Mouse (Mus musculus) MEL (cell line): ENCODE results near the gene Tnk2. TPM values are rescaled to one million over a fixed set of nuclear protein-coding genes. Genes with fewer than 3 reads are reported as not detected.

ENCODE experiments used
- DNase-seq: peaks from one replicate; pipeline ENCODE4 v3.0.0; 2011; ENCODE audit warnings: low read depth, low spot score
- H3K27ac ChIP-seq: 2 replicates; pipeline ENCODE4 v1.5.1; 2012; ENCODE audit warnings: low read depth, mild to moderate bottlenecking, control low read depth, low read length, moderate library complexity; ENCODE audit not compliant: control insufficient read depth
- H3K27me3 ChIP-seq, 2 experiments: fragments of 150-350 bp in 1 of 2; sonication (generic) in 1 of 2; 2 replicates each; pipeline ENCODE4 v1.6.1; 2012; ENCODE audit warnings: low read length in 2 of 2, mild to moderate bottlenecking in 2 of 2, improper control_type of control experiment in 1 of 2, moderate library complexity in 1 of 2; ENCODE audit not compliant: insufficient read depth in 2 of 2, control insufficient read depth in 1 of 2
- H3K36me3 ChIP-seq, 2 experiments: 2 replicates each; pipeline ENCODE4 v1.6.1; 2012 to 2014; ENCODE audit warnings: low read length in 2 of 2, improper control_type of control experiment in 1 of 2, inconsistent platforms in 1 of 2, mild to moderate bottlenecking in 1 of 2; ENCODE audit not compliant: insufficient read depth in 2 of 2, control insufficient read depth in 1 of 2
- H3K4me1 ChIP-seq, 2 experiments: fragments of 150-350 bp in 1 of 2; sonication (generic) in 1 of 2; 2 replicates each; pipeline ENCODE4 v1.6.1; 2012; ENCODE audit warnings: low read length in 2 of 2, improper control_type of control experiment in 1 of 2, mild to moderate bottlenecking in 1 of 2; ENCODE audit not compliant: insufficient read depth in 2 of 2, control insufficient read depth in 1 of 2
- H3K4me3 ChIP-seq, 2 experiments: fragments of 150-350 bp in 1 of 2; sonication (generic) in 1 of 2; 2 replicates each; pipeline ENCODE4 v1.5.1; 2012; ENCODE audit warnings: low read depth in 2 of 2, low read length in 2 of 2, mild to moderate bottlenecking in 2 of 2, moderate library complexity in 2 of 2, control low read depth in 1 of 2, improper control_type of control experiment in 1 of 2; ENCODE audit not compliant: control insufficient read depth in 1 of 2, insufficient read depth in 1 of 2
- H3K79me2 ChIP-seq: 2 replicates; pipeline ENCODE4 v1.6.1; 2012; ENCODE audit warnings: mild to moderate bottlenecking, low read length, moderate library complexity; ENCODE audit not compliant: control insufficient read depth, poor library complexity, insufficient read depth
- H3K9ac ChIP-seq: 2 replicates; pipeline ENCODE4 v1.6.1; 2012; ENCODE audit warnings: low read depth, mild to moderate bottlenecking, control low read depth, low read length, moderate library complexity; ENCODE audit not compliant: control insufficient read depth, poor library complexity, severe bottlenecking
- H3K9me3 ChIP-seq: fragments of 150-350 bp; sonication (generic); replicated peaks from 2 replicates; pipeline ENCODE4 v1.6.1; 2012; ENCODE audit warnings: mild to moderate bottlenecking, low read length, improper control_type of control experiment, moderate library complexity; ENCODE audit not compliant: insufficient read depth
- BHLHE40 ChIP-seq: IDR thresholded peaks from 2 replicates; pipeline ENCODE4 v1.6.1; 2012; ENCODE audit warnings: low read depth, mild to moderate bottlenecking, inconsistent platforms, low read length, improper control_type of control experiment, borderline replicate concordance
- CHD1 ChIP-seq: IDR thresholded peaks from 2 replicates; pipeline ENCODE4 v1.6.1; 2012; ENCODE audit warnings: low read depth, mild to moderate bottlenecking, inconsistent platforms, low read length, improper control_type of control experiment
- CHD2 ChIP-seq: IDR thresholded peaks from 2 replicates; pipeline ENCODE4 v1.6.1; 2011; ENCODE audit warnings: low read length, improper control_type of control experiment
- CTCF ChIP-seq, 3 experiments: IDR thresholded peaks in 2 of 3; conservative IDR thresholded peaks in 1 of 3; 2 replicates each; pipeline ENCODE4 v1.5.1; 2011 to 2012; ENCODE audit warnings: low read length in 3 of 3, low read depth in 2 of 3, mild to moderate bottlenecking in 2 of 3, improper control_type of control experiment in 1 of 3, inconsistent platforms in 1 of 3, mixed read lengths in 1 of 3, moderate library complexity in 1 of 3; ENCODE audit not compliant: control insufficient read depth in 1 of 3, insufficient read depth in 1 of 3, poor library complexity in 1 of 3, severe bottlenecking in 1 of 3
- E2F4 ChIP-seq: IDR thresholded peaks from 2 replicates; pipeline ENCODE4 v1.6.1; 2011; ENCODE audit warnings: low read depth, low read length, improper control_type of control experiment, borderline replicate concordance
- ELF1 ChIP-seq: IDR thresholded peaks from 2 replicates; pipeline ENCODE4 v1.6.1; 2014; ENCODE audit warnings: low read depth, mild to moderate bottlenecking, inconsistent platforms, low read length, improper control_type of control experiment, moderate library complexity
- ETS1 ChIP-seq: IDR thresholded peaks from 2 replicates; pipeline ENCODE4 v1.6.1; 2012; ENCODE audit warnings: low read depth, mild to moderate bottlenecking, inconsistent platforms, low read length, improper control_type of control experiment, moderate library complexity
- GATA1 ChIP-seq: IDR thresholded peaks from 2 replicates; pipeline ENCODE4 v1.6.1; 2011; ENCODE audit warnings: low read depth, low read length, improper control_type of control experiment
- JUND ChIP-seq: IDR thresholded peaks from 2 replicates; pipeline ENCODE4 v1.6.1; 2011; ENCODE audit warnings: low read depth, mild to moderate bottlenecking, improper control_type of control experiment, low read length
- KAT2A ChIP-seq: conservative IDR thresholded peaks from 2 replicates; pipeline ENCODE4 v1.6.1; 2012; ENCODE audit warnings: low read depth, low read length, improper control_type of control experiment, inconsistent platforms
- MAX ChIP-seq: IDR thresholded peaks from 2 replicates; pipeline ENCODE4 v1.6.1; 2011; ENCODE audit warnings: low read length, improper control_type of control experiment
- MAZ ChIP-seq: IDR thresholded peaks from 2 replicates; pipeline ENCODE4 v1.6.1; 2012; ENCODE audit warnings: low read depth, mild to moderate bottlenecking, inconsistent platforms, low read length, improper control_type of control experiment
- MEF2A ChIP-seq: IDR thresholded peaks from 2 replicates; pipeline ENCODE4 v1.6.1; 2014; ENCODE audit warnings: low read depth, mild to moderate bottlenecking, inconsistent platforms, low read length, improper control_type of control experiment; ENCODE audit not compliant: poor library complexity, insufficient replicate concordance, severe bottlenecking; ENCODE audit errors: extremely low read depth
- MXI1 ChIP-seq: IDR thresholded peaks from 2 replicates; pipeline ENCODE4 v1.6.1; 2011; ENCODE audit warnings: mild to moderate bottlenecking, low read depth, low read length, improper control_type of control experiment
- MYB ChIP-seq: IDR thresholded peaks from 2 replicates; pipeline ENCODE4 v1.6.1; 2011; ENCODE audit warnings: mild to moderate bottlenecking, low read depth, low read length, improper control_type of control experiment
- NELFE ChIP-seq: IDR thresholded peaks from 2 replicates; pipeline ENCODE4 v1.6.1; 2011; ENCODE audit warnings: low read depth, low read length, improper control_type of control experiment
- NRF1 ChIP-seq: IDR thresholded peaks from 2 replicates; pipeline ENCODE4 v1.6.1; 2014; ENCODE audit warnings: low read depth, mild to moderate bottlenecking, inconsistent platforms, low read length, improper control_type of control experiment, moderate library complexity; ENCODE audit not compliant: poor library complexity, insufficient read depth, severe bottlenecking
- POLR2A ChIP-seq, 2 experiments: IDR thresholded peaks; 2 replicates each; pipeline ENCODE4 v1.6.1; 2011 to 2012; ENCODE audit warnings: low read length in 2 of 2, mild to moderate bottlenecking in 2 of 2, control low read depth in 1 of 2, improper control_type of control experiment in 1 of 2, low read depth in 1 of 2, moderate library complexity in 1 of 2; ENCODE audit not compliant: control insufficient read depth in 1 of 2, insufficient read depth in 1 of 2, poor library complexity in 1 of 2
- POLR2AphosphoS5 ChIP-seq: IDR thresholded peaks from 2 replicates; pipeline ENCODE4 v1.6.1; 2012; ENCODE audit warnings: low read depth, borderline replicate concordance, mild to moderate bottlenecking, inconsistent platforms, low read length, moderate library complexity, mixed read lengths
- RAD21 ChIP-seq: IDR thresholded peaks from 2 replicates; pipeline ENCODE4 v1.6.1; 2011; ENCODE audit warnings: mild to moderate bottlenecking, low read depth, low read length, improper control_type of control experiment
- RCOR1 ChIP-seq: IDR thresholded peaks from 2 replicates; pipeline ENCODE4 v1.6.1; 2012; ENCODE audit warnings: low read depth, mild to moderate bottlenecking, inconsistent platforms, low read length, improper control_type of control experiment
- SIN3A ChIP-seq: IDR thresholded peaks from 2 replicates; pipeline ENCODE4 v1.6.1; 2012; ENCODE audit warnings: low read length, improper control_type of control experiment, inconsistent platforms
- SMC3 ChIP-seq: IDR thresholded peaks from 2 replicates; pipeline ENCODE4 v1.6.1; 2011; ENCODE audit warnings: low read depth, low read length, improper control_type of control experiment
- TAL1 ChIP-seq: IDR thresholded peaks from 2 replicates; pipeline ENCODE4 v1.6.1; 2012; ENCODE audit warnings: mild to moderate bottlenecking, inconsistent platforms, low read length, moderate library complexity, mixed read lengths
- UBTF ChIP-seq: IDR thresholded peaks from 2 replicates; pipeline ENCODE4 v1.6.1; 2012; ENCODE audit warnings: low read depth, mild to moderate bottlenecking, inconsistent platforms, low read length, improper control_type of control experiment, moderate library complexity, borderline replicate concordance; ENCODE audit not compliant: insufficient read depth
- USF1 ChIP-seq: IDR thresholded peaks from 2 replicates; pipeline ENCODE4 v1.6.1; 2014; ENCODE audit warnings: low read depth, mild to moderate bottlenecking, inconsistent platforms, low read length, improper control_type of control experiment, moderate library complexity
- ZC3H11A ChIP-seq: IDR thresholded peaks from 2 replicates; pipeline ENCODE4 v1.6.1; 2012; ENCODE audit warnings: low read depth, mild to moderate bottlenecking, inconsistent platforms, low read length, improper control_type of control experiment
- ZKSCAN1 ChIP-seq: IDR thresholded peaks from 2 replicates; pipeline ENCODE4 v1.6.1; 2012; ENCODE audit warnings: low read depth, mild to moderate bottlenecking, inconsistent platforms, low read length, improper control_type of control experiment, moderate library complexity
- ZMIZ1 ChIP-seq: IDR thresholded peaks from 2 replicates; pipeline ENCODE4 v1.6.1; 2012; ENCODE audit warnings: low read depth, mild to moderate bottlenecking, inconsistent platforms, low read length, improper control_type of control experiment, moderate library complexity
- ZNF384 ChIP-seq: IDR thresholded peaks from 2 replicates; pipeline ENCODE4 v1.6.1; 2012; ENCODE audit warnings: low read depth, mild to moderate bottlenecking, inconsistent platforms, low read length, improper control_type of control experiment
- polyA plus RNA-seq, 2 experiments: library from polyadenylated mRNA; stranded (reverse) in 1 of 2; unstranded in 1 of 2; fragments of >175 nt in 1 of 2; fragments of >200 nt in 1 of 2; gene quantifications; 2 replicates each; pipeline versions ENCODE4 v1.2.1 to v1.2.4; 2012; ENCODE audit warnings: low replicate concordance in 2 of 2, low read depth in 1 of 2; ENCODE audit not compliant: insufficient read length in 2 of 2, insufficient read depth in 1 of 2, missing spikeins in 1 of 2
- total RNA-seq: library from RNA; depleted of rRNA; stranded (reverse); fragments of 300-350 nt; gene quantifications from 2 replicates; pipeline ENCODE4 v1.2.3, GENCODE M21; 2012

Tnk2 gene
- total and polyA plus RNA-seq, 3 experiments: 34.8 to 77.0 TPM; not detected in 1

DNA sequence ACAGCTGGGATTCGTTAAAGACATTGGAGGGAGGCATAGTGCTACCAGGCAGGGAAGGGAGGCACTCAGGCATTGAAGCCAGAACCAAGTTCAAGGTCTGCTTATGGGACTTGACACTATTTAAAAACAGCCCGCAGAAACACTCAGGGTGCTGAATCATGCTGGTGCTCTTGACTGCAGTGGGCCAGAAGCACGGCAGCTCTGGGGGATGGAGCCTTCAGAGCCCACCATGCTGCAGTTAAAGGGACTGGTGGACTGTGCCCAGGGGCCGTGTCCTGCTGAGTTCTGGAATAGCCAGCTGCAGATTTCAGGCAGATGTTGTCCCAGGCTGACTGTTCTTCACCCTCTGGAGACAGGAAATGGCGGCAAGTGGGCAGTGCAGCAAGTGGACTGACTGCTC lies 42.3 kb downstream of the Tnk2 start:
- Histone ChIP-seq H3K4me3 (no peak overlapping the region), H3K79me2 (no peaks in the 10 kb centered on the region), H3K27me3 (no peaks in the 10 kb centered on the region), H3K36me3 (no peaks in the 10 kb centered on the region; a peak in 1 of 4 replicates), H3K4me1 (no peaks in the 10 kb centered on the region; a peak in 1 of 4 replicates), H3K27ac (no peak overlapping the region), H3K9ac (no peak overlapping the region), H3K9me3 (no peaks in the 10 kb centered on the region)
- no peak for DNase-seq
- no peak for TF ChIP-seq MEF2A
- TF ChIP-seq POLR2A (IDR thresholded peaks at IDR 0.05; ENCODE audit: control insufficient read depth in 1 of 2, insufficient read depth in 1 of 2, low read depth in 1 of 2, low read length in 2 of 2, poor library complexity in 1 of 2): no peak
- TF ChIP-seq ZC3H11A: no peak
- no peak for TF ChIP-seq CTCF (IDR thresholded peaks at IDR 0.05 in 2 of 3, conservative IDR thresholded peaks at IDR 0.05 in 1 of 3; ENCODE audit: control insufficient read depth in 1 of 3, insufficient read depth in 1 of 3, low read depth in 2 of 3, low read length in 3 of 3, poor library complexity in 1 of 3, severe bottlenecking in 1 of 3)
- TF ChIP-seq USF1: no peak
- no peak for TF ChIP-seq ELF1
- TF ChIP-seq GATA1: no peak
- no peak for TF ChIP-seq ZNF384
- TF ChIP-seq RCOR1: no peak
- no peak for TF ChIP-seq SIN3A
- no peak for TF ChIP-seq RAD21
- TF ChIP-seq JUND: no peak
- TF ChIP-seq ZKSCAN1: no peak
- TF ChIP-seq MYB: no peak

- peak; percentile 54 for DNase-seq
- H3K4me1 ChIP-seq: no peaks in the 10 kb centered on the region; a peak in 1 of 4 replicates
- H3K27me3 ChIP-seq: no peaks in the 10 kb centered on the region
- no peaks in the 10 kb centered on the region; a peak in 1 of 4 replicates for H3K36me3 ChIP-seq
- H3K9ac ChIP-seq: no peak overlapping the region
- no peak overlapping the region for H3K27ac ChIP-seq
- no peak overlapping the region for H3K4me3 ChIP-seq
- H3K79me2 ChIP-seq: no peaks in the 10 kb centered on the region
- H3K9me3 ChIP-seq: no peaks in the 10 kb centered on the region
- TF ChIP-seq UBTF (no peak), ZMIZ1 (no peak), MAZ (no peak), ZKSCAN1 (no peak), KAT2A (no peak), SIN3A (no peak), MAX (0 out of 2 replicates have a peak, but pooled peaks have one; percentile 18), MYB (no peak), RAD21 (no peak; the same call in none of the 2 replicates), USF1 (peak; percentile 16; the same call in 1 of the 2 replicates), POLR2A (IDR thresholded peaks at IDR 0.05; ENCODE audit: control insufficient read depth in 1 of 2, insufficient read depth in 1 of 2, low read depth in 1 of 2, low read length in 2 of 2, poor library complexity in 1 of 2) (no peak), NELFE (no peak), ELF1 (no peak), BHLHE40 (no peak), NRF1 (no peak), CTCF (IDR thresholded peaks at IDR 0.05 in 2 of 3, conservative IDR thresholded peaks at IDR 0.05 in 1 of 3; ENCODE audit: control insufficient read depth in 1 of 3, insufficient read depth in 1 of 3, low read depth in 2 of 3, low read length in 3 of 3, poor library complexity in 1 of 3, severe bottlenecking in 1 of 3) (peak; percentile 19 to 48 (median 27); a peak in 3 of 6 replicates), ZC3H11A (no peak), POLR2AphosphoS5 (no peak), RCOR1 (no peak), ZNF384 (no peak), E2F4 (no peak), CHD2 (no peak), SMC3 (peak; percentile 49), TAL1 (no peak), ETS1 (no peak), MXI1 (peak; percentile 42; the same call in 1 of the 2 replicates), CHD1 (no peak)
Measured at GRCm38 (mm10) chr16:32687221-32687620, 43.5 kb downstream of the Tnk2 start.
